Mouse (Mus musculus) hindbrain, embryonic 12.5 days (tissue): ENCODE data around the gene Gse1. TPM values are rescaled to one million over a fixed set of nuclear protein-coding genes. Genes with fewer than 3 reads are reported as not detected.

Source experiments
- ATAC-seq: fragments of 200-750 bp; cut with Nextera tagmentation; 2 replicates; pipeline ENCODE4 v1.8.0; 2017; ENCODE audit warnings: moderate TSS enrichment; ENCODE audit not compliant: low FRiP score
- H3K27ac ChIP-seq: fragments of 300-500 bp; sonication (generic); 2 replicates; pipeline ENCODE4 v1.5.1; 2016; ENCODE audit warnings: mild to moderate bottlenecking
- H3K27me3 ChIP-seq: fragments of 300-500 bp; sonication (generic); 2 replicates; pipeline ENCODE4 v1.6.1; 2016; ENCODE audit warnings: mild to moderate bottlenecking
- H3K36me3 ChIP-seq: fragments of 300-500 bp; sonication (generic); 2 replicates; pipeline ENCODE4 v1.6.1; 2016; ENCODE audit warnings: mild to moderate bottlenecking
- H3K4me1 ChIP-seq: fragments of 300-500 bp; sonication (generic); 2 replicates; pipeline ENCODE4 v1.6.1; 2016
- H3K4me2 ChIP-seq: fragments of 300-500 bp; sonication (generic); replicated peaks from 2 replicates; pipeline ENCODE4 v1.6.1; 2016; ENCODE audit warnings: mild to moderate bottlenecking
- H3K4me3 ChIP-seq: fragments of 300-500 bp; sonication (generic); 2 replicates; pipeline ENCODE4 v1.5.1; 2016; ENCODE audit warnings: mild to moderate bottlenecking
- H3K9ac ChIP-seq: fragments of 300-500 bp; sonication (generic); 2 replicates; pipeline ENCODE4 v1.6.1; 2016; ENCODE audit warnings: mild to moderate bottlenecking, moderate library complexity
- H3K9me3 ChIP-seq: fragments of 300-500 bp; sonication (generic); replicated peaks from 2 replicates; pipeline ENCODE4 v1.6.1; 2016; ENCODE audit warnings: mild to moderate bottlenecking
- WGBS: fragments of 180-500 bp; shearing (Covaris S2); methylation state at CpG from one replicate; pipeline ENCODE4 v1.1.7; 2016; 5-methylcytosine and 5-hydroxymethylcytosine counted together
- polyA plus RNA-seq: library from polyadenylated mRNA; unstranded; fragments of >200 nt; fragmentation: Nextera tagmentation; extraction: Ambion mirVana; gene quantifications from 2 replicates; pipeline ENCODE4 v1.2.1, GENCODE M21; 2016

Gene Gse1
- polyA plus RNA-seq, 1 experiment from 2014 or later = 24.0 TPM

- H3K4me3 ChIP-seq = no peak overlapping the region
- H3K9ac ChIP-seq = no peak overlapping the region; the same call in 1 of the 2 replicates
- no peak for ATAC-seq
- H3K4me1 ChIP-seq = peaks cover 96% of the 10 kb centered on the region
- no peaks in the 10 kb centered on the region for H3K9me3 ChIP-seq
- no peak overlapping the region for H3K27ac ChIP-seq
- H3K4me2 ChIP-seq = no peak overlapping the region
- H3K27me3 ChIP-seq = no peaks in the 10 kb centered on the region
- H3K36me3 ChIP-seq = no peaks in the 10 kb centered on the region
- WGBS = 45% methylated on average over 16 of the region's 16 CpGs
These were observed 150.1 kb downstream of the Gse1 start for GRCm38 (mm10) chr8:120378306-120378705.

- Histone ChIP-seq H3K36me3 (no peaks in the 10 kb centered on the region), H3K4me1 (peaks cover 96% of the 10 kb centered on the region), H3K4me2 (no peak overlapping the region), H3K9ac (no peak overlapping the region), H3K9me3 (no peaks in the 10 kb centered on the region), H3K27me3 (no peaks in the 10 kb centered on the region), H3K4me3 (no peak overlapping the region), H3K27ac (no peak overlapping the region)
- ATAC-seq = no peak
- 36% methylated on average over 3 of the region's 3 CpGs for WGBS
These were observed 150.8 kb downstream of the Gse1 start for GRCm38 (mm10) chr8:120379015-120379414.

GRCm38 (mm10) chr8:120381865-120382264, 153.6 kb downstream of the Gse1 start:
- peak; percentile 14 for ATAC-seq
- H3K9ac ChIP-seq = 0 out of 2 replicates have a peak overlapping the region, but pooled peaks have one; percentile 0
- H3K4me1 ChIP-seq = peaks cover 75% of the 10 kb centered on the region
- 0 out of 2 replicates have a peak, but pooled peaks cover 6% of the 10 kb centered on the region for H3K9me3 ChIP-seq
- no peaks in the 10 kb centered on the region for H3K36me3 ChIP-seq
- no peak overlapping the region for H3K4me2 ChIP-seq
- H3K27me3 ChIP-seq = no peaks in the 10 kb centered on the region
- 29% methylated on average over 4 of the region's 4 CpGs for WGBS
- H3K27ac ChIP-seq = peak overlapping the region; percentile 78
- H3K4me3 ChIP-seq = no peak overlapping the region

- Histone ChIP-seq H3K9ac (0 out of 2 replicates have a peak overlapping the region, but pooled peaks have one; percentile 0), H3K27ac (peak overlapping the region; percentile 78), H3K4me1 (peaks cover 72% of the 10 kb centered on the region), H3K36me3 (no peaks in the 10 kb centered on the region), H3K4me3 (no peak overlapping the region), H3K4me2 (no peak overlapping the region), H3K9me3 (0 out of 2 replicates have a peak, but pooled peaks cover 6% of the 10 kb centered on the region), H3K27me3 (no peaks in the 10 kb centered on the region)
- ATAC-seq = peak; percentile 72
- 58% methylated on average over 19 of the region's 19 CpGs for WGBS
These were observed 154.4 kb downstream of the Gse1 start for GRCm38 (mm10) chr8:120382436-120383203.

GRCm38 (mm10) chr8:120383204-120383560, 154.9 kb downstream of the Gse1 start:
- WGBS = 68% methylated on average over 6 of the region's 6 CpGs

GRCm38 (mm10) chr8:120383713-120384112, 155.5 kb downstream of the Gse1 start:
- Histone ChIP-seq H3K27me3 (no peaks in the 10 kb centered on the region), H3K36me3 (no peaks in the 10 kb centered on the region), H3K27ac (peak overlapping the region; percentile 78; the same call in 1 of the 2 replicates), H3K4me3 (no peak overlapping the region), H3K9me3 (0 out of 2 replicates have a peak, but pooled peaks cover 6% of the 10 kb centered on the region), H3K4me1 (peaks cover 69% of the 10 kb centered on the region), H3K4me2 (no peak overlapping the region), H3K9ac (no peak overlapping the region)
- 34% methylated on average over 6 of the region's 6 CpGs for WGBS
- no peak for ATAC-seq

More at GRCm38 (mm10) chr8:120383204-120383560, 154.9 kb downstream of the Gse1 start:
- Histone ChIP-seq H3K9me3 (0 out of 2 replicates have a peak, but pooled peaks cover 6% of the 10 kb centered on the region), H3K9ac (no peak overlapping the region), H3K4me3 (no peak overlapping the region), H3K4me2 (no peak overlapping the region), H3K36me3 (no peaks in the 10 kb centered on the region), H3K27ac (peak overlapping the region; percentile 78), H3K27me3 (no peaks in the 10 kb centered on the region), H3K4me1 (peaks cover 70% of the 10 kb centered on the region)
- no peak for ATAC-seq

GRCm38 (mm10) chr8:120384745-120385144, 156.5 kb downstream of the Gse1 start:
- 0 out of 2 replicates have a peak, but pooled peaks cover 6% of the 10 kb centered on the region for H3K9me3 ChIP-seq
- peaks cover 60% of the 10 kb centered on the region for H3K4me1 ChIP-seq
- no peaks in the 10 kb centered on the region for H3K36me3 ChIP-seq
- no peak overlapping the region for H3K27ac ChIP-seq
- H3K4me3 ChIP-seq = no peak overlapping the region
- no peak overlapping the region for H3K4me2 ChIP-seq
- no peaks in the 10 kb centered on the region for H3K27me3 ChIP-seq
- no peak overlapping the region for H3K9ac ChIP-seq
- no peak for ATAC-seq

GRCm38 (mm10) chr8:120388246-120388645, 160.0 kb downstream of the Gse1 start:
- Histone ChIP-seq H3K9me3 (0 out of 2 replicates have a peak, but pooled peaks cover 6% of the 10 kb centered on the region), H3K27me3 (no peaks in the 10 kb centered on the region), H3K4me1 (peaks cover 55% of the 10 kb centered on the region), H3K9ac (no peak overlapping the region), H3K4me3 (no peak overlapping the region), H3K27ac (no peak overlapping the region), H3K4me2 (no peak overlapping the region), H3K36me3 (no peaks in the 10 kb centered on the region)
- no peak for ATAC-seq
- 88% methylated on average over 6 of the region's 6 CpGs for WGBS

- Histone ChIP-seq H3K4me1 (peaks cover 53% of the 10 kb centered on the region), H3K27ac (no peak overlapping the region), H3K9ac (no peak overlapping the region), H3K27me3 (no peaks in the 10 kb centered on the region), H3K9me3 (no peaks in the 10 kb centered on the region), H3K36me3 (no peaks in the 10 kb centered on the region), H3K4me2 (no peak overlapping the region), H3K4me3 (no peak overlapping the region)
- 87% methylated on average over 7 of the region's 7 CpGs for WGBS
- no peak for ATAC-seq
These were observed 162.3 kb downstream of the Gse1 start for GRCm38 (mm10) chr8:120390598-120390997.

- Histone ChIP-seq H3K9ac (peak overlapping the region; percentile 38; the same call in 1 of the 2 replicates), H3K36me3 (no peaks in the 10 kb centered on the region), H3K4me2 (no peak overlapping the region), H3K27ac (peak overlapping the region; percentile 76), H3K27me3 (no peaks in the 10 kb centered on the region), H3K4me1 (peaks cover 50% of the 10 kb centered on the region), H3K9me3 (no peaks in the 10 kb centered on the region), H3K4me3 (no peak overlapping the region)
- WGBS = 59% methylated on average over 21 of the region's 21 CpGs
- no peak for ATAC-seq
These were observed 163.6 kb downstream of the Gse1 start for GRCm38 (mm10) chr8:120391856-120392255.

- H3K27ac ChIP-seq = no peak overlapping the region
These were observed 164.8 kb downstream of the Gse1 start for GRCm38 (mm10) chr8:120393085-120393484.

GRCm38 (mm10) chr8:120393871-120394275, 165.6 kb downstream of the Gse1 start:
- H3K36me3 ChIP-seq = no peaks in the 10 kb centered on the region
- H3K9ac ChIP-seq = no peak overlapping the region
- no peak overlapping the region for H3K4me3 ChIP-seq
- no peaks in the 10 kb centered on the region for H3K27me3 ChIP-seq
- no peak overlapping the region for H3K4me2 ChIP-seq
- no peaks in the 10 kb centered on the region for H3K9me3 ChIP-seq
- no peak for ATAC-seq
- peaks cover 58% of the 10 kb centered on the region for H3K4me1 ChIP-seq
- H3K27ac ChIP-seq = no peak overlapping the region; the same call in 1 of the 2 replicates
- WGBS = 75% methylated on average over 9 of the region's 9 CpGs

More at GRCm38 (mm10) chr8:120393085-120393484, 164.8 kb downstream of the Gse1 start:
- 70% methylated on average over 11 of the region's 11 CpGs for WGBS
- Histone ChIP-seq H3K4me3 (no peak overlapping the region), H3K4me1 (peaks cover 55% of the 10 kb centered on the region), H3K9me3 (no peaks in the 10 kb centered on the region), H3K36me3 (no peaks in the 10 kb centered on the region), H3K27me3 (no peaks in the 10 kb centered on the region), H3K4me2 (no peak overlapping the region), H3K9ac (no peak overlapping the region)
- ATAC-seq = no peak
